Comparison of ENCODE assay signal across 29 mouse cellular contexts in the genomic region with DNA sequence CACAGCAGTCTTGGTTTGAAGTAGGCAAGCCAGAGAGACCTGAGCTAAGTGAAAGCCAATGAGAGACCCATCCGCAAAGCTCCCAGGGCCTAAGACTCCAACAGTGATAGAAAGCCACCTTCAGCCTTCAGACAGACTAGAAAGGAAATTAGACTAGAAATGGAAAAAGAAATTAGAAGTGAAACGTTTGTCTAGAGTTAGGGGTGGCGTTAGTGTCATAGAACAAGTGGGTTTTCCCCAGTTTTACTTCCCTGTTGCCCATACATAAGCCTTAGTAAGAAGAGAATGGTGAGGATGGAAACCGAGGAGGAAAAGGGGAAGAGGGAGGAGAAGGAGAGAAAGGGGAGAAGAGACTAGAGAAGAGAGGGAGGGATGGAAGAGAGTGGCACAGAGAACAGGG.
A peak's percentile ranks its signal among the peaks of the same experiment; 100 is the strongest.
DNase-seq lines count a peak whose midpoint lies in the region; ATAC-seq and TF ChIP-seq lines count a peak whose summit lies in the region.
"Had no signal": no experiment of that assay in that cellular context is flagged by ENCODE, and none has a peak within 500 bp of the region (broad histone marks: within the 10 kb centered on the region; RNA-seq: fewer than 3 reads in every experiment).

No protein-coding gene starts in this region.

- H3K4me2 ChIP-seq in CH12.LX (ENCODE audit: insufficient read depth, low read depth, poor library complexity, severe bottlenecking), result peak overlapping the region; percentile 41
- H3K4me2 ChIP-seq in forebrain, embryonic 14.5 days (ENCODE audit: low read length), result no peak overlapping the region
- H3K4me2 ChIP-seq: embryonic facial prominence, embryonic 12.5 days; heart, embryonic 12.5 days; hindbrain, embryonic 14.5 days; limb, embryonic 15.5 days; liver, embryonic 13.5 days; midbrain, embryonic 15.5 days; stomach, embryonic 15.5 days had no signal

- no peak; the same call in 1 of the 2 replicates for TF ChIP-seq RAD21 in CH12.LX (IDR thresholded peaks at IDR 0.05; ENCODE audit: low read depth, low read length)

- peaks cover 30% of the 10 kb centered on the region for H3K79me2 ChIP-seq in CH12.LX (replicated peaks; ENCODE audit: control insufficient read depth, extremely low read depth, insufficient read depth, poor library complexity, severe bottlenecking)

- H3K27me3 ChIP-seq in CH12.LX (replicated peaks), result no peaks in the 10 kb centered on the region
- no peaks in the 10 kb centered on the region for H3K27me3 ChIP-seq in forebrain, embryonic 14.5 days (replicated peaks; ENCODE audit: control insufficient read depth, insufficient read depth, low read length)
- H3K27me3 ChIP-seq in splenic B cell, adult 2 months (ENCODE audit: control insufficient read depth, insufficient read depth, low read length, poor library complexity, severe bottlenecking), result no peaks in the 10 kb centered on the region
- H3K27me3 ChIP-seq: embryonic facial prominence, embryonic 12.5 days; heart, embryonic 12.5 days; limb, embryonic 15.5 days; liver, embryonic 13.5 days; midbrain, embryonic 15.5 days; stomach, embryonic 15.5 days had no signal

- H3K4me1 ChIP-seq in CH12.LX (ENCODE audit: control insufficient read depth in 1 of 2, insufficient read depth in 2 of 2), result peaks cover 20 to 77% of the 10 kb centered on the region in 2 experiments
- H3K4me1 ChIP-seq in forebrain, embryonic 14.5 days (ENCODE audit: control insufficient read depth, insufficient read depth, low read length), result peaks cover 11% of the 10 kb centered on the region
- H3K4me1 ChIP-seq: liver, embryonic 13.5 days; stomach, embryonic 15.5 days had no signal

- 74% methylated on average over 4 of the region's 4 CpGs for WGBS in forebrain, embryonic 14.5 days

- peak overlapping the region; percentile 44; the same call in 1 of the 2 replicates for H3K27ac ChIP-seq in CH12.LX (ENCODE audit: insufficient read depth, low read depth)
- H3K27ac ChIP-seq in forebrain, embryonic 14.5 days (ENCODE audit: low read depth, low read length), result peak overlapping the region; percentile 49
- H3K27ac ChIP-seq: embryonic facial prominence, embryonic 12.5 days; heart, adult 2 months; hindbrain, embryonic 14.5 days; limb, embryonic 10.5 days; limb, embryonic 15.5 days; liver, embryonic 13.5 days; macrophage; midbrain, embryonic 15.5 days; stomach, embryonic 15.5 days had no signal

- in situ Hi-C loops in CH12.LX (cut with MboI; ENCODE audit: low pct_ligation_motif_present, low pct_unique_long_range_greater_than_20kb, low sequenced_read_pairs), result no loop called here

- H3K9ac ChIP-seq in CH12.LX (ENCODE audit: insufficient read depth, low read depth), result 0 out of 2 replicates have a peak overlapping the region, but pooled peaks have one; percentile 21
- no peak overlapping the region for H3K9ac ChIP-seq in forebrain, embryonic 14.5 days (ENCODE audit: low read length)
- H3K9ac ChIP-seq: embryonic facial prominence, embryonic 12.5 days; heart, embryonic 12.5 days; hindbrain, embryonic 14.5 days; limb, embryonic 15.5 days; liver, embryonic 13.5 days; midbrain, embryonic 15.5 days; stomach, embryonic 15.5 days had no signal

- intact Hi-C loops in heart, postnatal 25 days (cut with DNase I), result no loop called here

- no peak for TF ChIP-seq CTCF in CH12.LX (conservative IDR thresholded peaks at IDR 0.05 in 1 of 2, IDR thresholded peaks at IDR 0.05 in 1 of 2; ENCODE audit: low read depth in 2 of 2, low read length in 2 of 2)

- H3K36me3 ChIP-seq in CH12.LX (replicated peaks in 1 of 2; ENCODE audit: control insufficient read depth in 1 of 2, insufficient read depth in 1 of 2, low read length in 1 of 2), result peaks cover 54 to 86% of the 10 kb centered on the region in 2 experiments
- peaks cover 8% of the 10 kb centered on the region for H3K36me3 ChIP-seq in forebrain, embryonic 14.5 days (ENCODE audit: control insufficient read depth, insufficient read depth, low read length)
- H3K36me3 ChIP-seq in splenic B cell, adult 2 months (ENCODE audit: control insufficient read depth, insufficient read depth, low read length, poor library complexity, severe bottlenecking), result no peaks in the 10 kb centered on the region
- H3K36me3 ChIP-seq: embryonic facial prominence, embryonic 12.5 days; G1E; limb, embryonic 10.5 days; limb, embryonic 15.5 days; liver, embryonic 13.5 days; stomach, embryonic 15.5 days had no signal

- peaks cover 5% of the 10 kb centered on the region for H3K9me3 ChIP-seq in CH12.LX (replicated peaks; ENCODE audit: low read length)
- H3K9me3 ChIP-seq in forebrain, embryonic 14.5 days (replicated peaks; ENCODE audit: control insufficient read depth, low read length), result 0 out of 2 replicates have a peak, but pooled peaks cover 4% of the 10 kb centered on the region
- H3K9me3 ChIP-seq: embryonic facial prominence, embryonic 12.5 days; G1E; limb, embryonic 10.5 days; limb, embryonic 15.5 days; liver, embryonic 13.5 days; midbrain, embryonic 15.5 days; stomach, embryonic 15.5 days had no signal

- no peak for ATAC-seq in forebrain, embryonic 14.5 days
- ATAC-seq: midbrain, embryonic 15.5 days had no signal

- TF ChIP-seq POLR2A in CH12.LX (IDR thresholded peaks at IDR 0.05; ENCODE audit: low read depth, low read length), result no peak

- dilution Hi-C loops in CH12.LX (cut with MboI; ENCODE audit: extremely low pct_ligation_motif_present, extremely low pct_unique_long_range_greater_than_20kb, low sequenced_read_pairs), result no loop called here

- DNase-seq in heart, adult 11 months, result peak; percentile 64
- no peak for DNase-seq in heart, postnatal 25 days (ENCODE audit: low spot score)
- DNase-seq in CH12.LX (ENCODE audit: extremely low read depth), result peak; percentile 52
- DNase-seq in forebrain, embryonic 14.5 days (ENCODE audit: low spot score), result no peak
- peak; percentile 2 for DNase-seq in splenic B cell, adult 2 months (ENCODE audit: low read depth, low spot score)
- no peak for DNase-seq in spleen, adult 12 weeks (ENCODE audit: low spot score)
- DNase-seq in frontal cortex, postnatal 36 days (ENCODE audit: low spot score in 2 of 2), result no peak
- DNase-seq: adrenal gland, postnatal 10 days; B cell, adult 2 months; cerebellum, adult 9-10 months; embryo, embryonic 11 days; gastrocnemius, postnatal 36 days; heart, adult 2 months; kidney, adult 18-20 months; kidney, postnatal 36 days; liver, embryonic 13.5 days; lung, adult 2 months; lung, postnatal 10 days; right cerebral cortex, postnatal 4 days; thymus, postnatal 14 days had no signal

- H3K4me3 ChIP-seq in CH12.LX (replicated peaks in 1 of 3; ENCODE audit: low read depth in 2 of 3, low read length in 2 of 3, poor library complexity in 1 of 3), result no peak overlapping the region
- H3K4me3 ChIP-seq in forebrain, embryonic 14.5 days (ENCODE audit: low read depth, low read length), result no peak overlapping the region
- H3K4me3 ChIP-seq: embryonic facial prominence, embryonic 12.5 days; heart, adult 2 months; heart, embryonic 12.5 days; limb, embryonic 10.5 days; limb, embryonic 15.5 days; liver, embryonic 13.5 days; midbrain, embryonic 15.5 days; stomach, embryonic 15.5 days had no signal

- peak; percentile 89 for TF ChIP-seq EP300 in CH12.LX (IDR thresholded peaks at IDR 0.05; ENCODE audit: low read length)

TF ChIP-seq in CH12.LX, 34 proteins besides CTCF, POLR2A, EP300 and RAD21 (continues in another document):
- no peak for TF ChIP-seq POLR2AphosphoS2 (IDR thresholded peaks at IDR 0.05; ENCODE audit: low read depth, low read length)
- TF ChIP-seq TCF12 (IDR thresholded peaks at IDR 0.05; ENCODE audit: low read depth, low read length), result no peak
- no peak for TF ChIP-seq NELFE (IDR thresholded peaks at IDR 0.05; ENCODE audit: low read depth, low read length)
- no peak for TF ChIP-seq USF1 (IDR thresholded peaks at IDR 0.05; ENCODE audit: low read depth, low read length)
- no peak; the same call in 1 of the 2 replicates for TF ChIP-seq ZMIZ1 (IDR thresholded peaks at IDR 0.05; ENCODE audit: low read depth, low read length)
- TF ChIP-seq ETS1 (conservative IDR thresholded peaks at IDR 0.05; ENCODE audit: low read depth, low read length), result peak; percentile 62
- no peak for TF ChIP-seq TBP (conservative IDR thresholded peaks at IDR 0.05; ENCODE audit: low read depth, low read length)
- peak; percentile 78 for TF ChIP-seq CHD2 (IDR thresholded peaks at IDR 0.05; ENCODE audit: low read length)
- TF ChIP-seq GABPA (IDR thresholded peaks at IDR 0.05; ENCODE audit: insufficient replicate concordance, low read depth, low read length), result no peak
- no peak for TF ChIP-seq E2F4 (IDR thresholded peaks at IDR 0.05; ENCODE audit: insufficient replicate concordance, low read depth, low read length)
- TF ChIP-seq MEF2A (IDR thresholded peaks at IDR 0.05; ENCODE audit: borderline replicate concordance, low read depth, low read length), result peak; percentile 81
- no peak for TF ChIP-seq NRF1 (IDR thresholded peaks at IDR 0.05; ENCODE audit: low read depth, low read length)
- TF ChIP-seq MYC (IDR thresholded peaks at IDR 0.05; ENCODE audit: low read depth, low read length), result peak; percentile 63; the same call in 1 of the 2 replicates
- TF ChIP-seq BHLHE40 (IDR thresholded peaks at IDR 0.05; ENCODE audit: low read depth, low read length), result peak; percentile 43; the same call in 1 of the 2 replicates
- TF ChIP-seq IRF4 (IDR thresholded peaks at IDR 0.05; ENCODE audit: low read depth, low read length), result peak; percentile 88
- peak; percentile 53 for TF ChIP-seq ELF1 (IDR thresholded peaks at IDR 0.05; ENCODE audit: low read depth, low read length)
- TF ChIP-seq UBTF (IDR thresholded peaks at IDR 0.05; ENCODE audit: low read depth, low read length), result no peak
- no peak for TF ChIP-seq MAFK (IDR thresholded peaks at IDR 0.05; ENCODE audit: insufficient replicate concordance, low read length)
- TF ChIP-seq ZKSCAN1 (IDR thresholded peaks at IDR 0.05; ENCODE audit: borderline replicate concordance, low read depth, low read length), result no peak
- TF ChIP-seq KAT2A (IDR thresholded peaks at IDR 0.05; ENCODE audit: insufficient replicate concordance, low read length), result no peak
- no peak for TF ChIP-seq CHD1 (IDR thresholded peaks at IDR 0.05; ENCODE audit: low read depth, low read length)
- TF ChIP-seq RCOR1 (conservative IDR thresholded peaks at IDR 0.05; ENCODE audit: low read depth, low read length), result peak; percentile 90
- no peak for TF ChIP-seq PAX5 (IDR thresholded peaks at IDR 0.05; ENCODE audit: low read length)
- TF ChIP-seq JUND (conservative IDR thresholded peaks at IDR 0.05; ENCODE audit: low read depth, low read length), result no peak
- no peak for TF ChIP-seq MAX (IDR thresholded peaks at IDR 0.05; ENCODE audit: low read length)
- no peak for TF ChIP-seq ZNF384 (IDR thresholded peaks at IDR 0.05; ENCODE audit: low read depth, low read length)
- TF ChIP-seq USF2 (conservative IDR thresholded peaks at IDR 0.05; ENCODE audit: low read depth, low read length), result no peak
- no peak; the same call in 1 of the 2 replicates for TF ChIP-seq SMC3 (IDR thresholded peaks at IDR 0.05; ENCODE audit: low read depth, low read length)
- no peak for TF ChIP-seq ZC3H11A (IDR thresholded peaks at IDR 0.05; ENCODE audit: low read depth, low read length)

Comparison
In these comparisons a context has a peak if more than half of its experiments do, and no peak if none do; other contexts are left out.
1. DNase-seq: peak in heart, adult 11 months (single experiment), CH12.LX (single experiment) and splenic B cell, adult 2 months (single experiment); none in heart, postnatal 25 days (single experiment), forebrain, embryonic 14.5 days (single experiment), spleen, adult 12 weeks (single experiment) and frontal cortex, postnatal 36 days (0 of 2).